Mouse (Mus musculus) erythroblast, adult 5-6 weeks (primary cell): ENCODE results near the gene Sept4. TPM values are rescaled to one million over a fixed set of nuclear protein-coding genes. Genes with fewer than 3 reads are reported as not detected.

Experiments used
- ATAC-seq: replicated peaks from 2 replicates; pipeline ENCODE4 v1.8.0; 2016; ENCODE audit warnings: moderate number of reproducible peaks, mild to moderate bottlenecking, moderate TSS enrichment, inconsistent platforms; ENCODE audit not compliant: poor library complexity, low FRiP score, severe bottlenecking
- total RNA-seq, 2 experiments: library from RNA; stranded (forward) in 1 of 2; stranded (reverse) in 1 of 2; fragments of 150-400 nt in 1 of 2; fragments of 200-764, 138-1000 nt in 1 of 2; gene quantifications; 2 replicates each; pipeline versions ENCODE4 v1.2.3 to v1.2.4; 2015 to 2017; ENCODE audit warnings: low replicate concordance in 2 of 2

The Sept4 gene
- total RNA-seq, 2 experiments from 2014 or later: 2.8 TPM; not detected in 1

GRCm38 (mm10) chr11:87578249-87578962, 9.7 kb downstream of the Sept4 start:
- ATAC-seq: peak; percentile 81

GRCm38 (mm10) chr11:87578963-87579601, 10.4 kb downstream of the Sept4 start:
- ATAC-seq: no peak

GRCm38 (mm10) chr11:87579713-87580112, 11.0 kb downstream of the Sept4 start:
- no peak for ATAC-seq

- ATAC-seq: no peak
Measured at GRCm38 (mm10) chr11:87580543-87581085, 11.9 kb downstream of the Sept4 start.

- no peak for ATAC-seq
Measured at GRCm38 (mm10) chr11:87581161-87581865, 12.6 kb downstream of the Sept4 start.

GRCm38 (mm10) chr11:87581933-87582710, 13.4 kb downstream of the Sept4 start:
- ATAC-seq: no peak

- no peak for ATAC-seq
Measured at GRCm38 (mm10) chr11:87583291-87584034, 14.8 kb downstream of the Sept4 start.

GRCm38 (mm10) chr11:87584711-87585505, 16.2 kb downstream of the Sept4 start:
- no peak for ATAC-seq

- no peak for ATAC-seq
Measured at GRCm38 (mm10) chr11:87587211-87587874, 18.6 kb downstream of the Sept4 start.

- no peak for ATAC-seq
Measured at GRCm38 (mm10) chr11:87589605-87590004, 20.9 kb downstream of the Sept4 start.

GRCm38 (mm10) chr11:87590841-87591525, 22.3 kb downstream of the Sept4 start:
- ATAC-seq: peak; percentile 16; the same call in 1 of the 2 replicates

- peak; percentile 87 for ATAC-seq
Measured at GRCm38 (mm10) chr11:87591526-87592353, 23.0 kb downstream of the Sept4 start, which contains the start of gene Mtmr4. Gene Mtmr4 (plus strand): TSS chr11:87592162.

- peak; percentile 41 for ATAC-seq
Measured at GRCm38 (mm10) chr11:87592354-87592695, 23.6 kb downstream of the Sept4 start.

- ATAC-seq: no peak
Measured at GRCm38 (mm10) chr11:87592713-87593598, 24.3 kb downstream of the Sept4 start.

- peak; percentile 51 for ATAC-seq
Measured at GRCm38 (mm10) chr11:87595327-87595841, 26.7 kb downstream of the Sept4 start.
